Mouse (Mus musculus) small intestine, adult 2 months (tissue): ENCODE data around the gene Srsf4.

Experiments used
- CTCF ChIP-seq: fragments of 200-500 bp; IDR thresholded peaks from 2 replicates; pipeline ENCODE4 v1.5.1; 2012; ENCODE audit warnings: low read depth, mild to moderate bottlenecking, control low read depth, inconsistent platforms, low read length, moderate library complexity, mixed read lengths; ENCODE audit not compliant: insufficient replicate concordance, insufficient read length; ENCODE audit errors: extremely low read depth
- POLR2A ChIP-seq: fragments of 200-500 bp; IDR thresholded peaks from 2 replicates; pipeline ENCODE4 v1.6.1; 2012; ENCODE audit warnings: low read depth, mild to moderate bottlenecking, control low read depth, inconsistent platforms, low read length, moderate library complexity

DNA sequence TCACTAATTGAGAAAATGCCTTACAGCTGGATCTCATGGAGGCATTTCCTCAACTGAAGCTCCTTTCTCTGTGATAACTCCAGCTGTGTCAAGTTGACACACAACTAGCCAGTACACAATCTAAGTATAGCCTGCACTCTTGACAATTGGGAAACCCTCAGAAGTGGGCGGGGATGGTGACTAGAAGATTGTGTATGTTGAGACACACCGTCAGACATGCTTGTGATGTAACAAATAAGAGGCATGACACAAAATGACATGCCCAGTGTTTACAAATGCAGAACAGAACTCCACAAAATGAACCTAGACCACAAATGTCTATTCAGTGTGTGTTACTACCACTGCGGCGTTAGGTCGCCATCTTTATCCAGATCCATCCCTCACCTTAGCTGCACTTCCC lies 23.7 kb downstream of the Srsf4 start:
- no peak for TF ChIP-seq CTCF
- no peak for TF ChIP-seq POLR2A
